Mouse (Mus musculus) c-Kit-positive CD71-positive TER-119-positive erythroid progenitor cells, embryonic 14.5 days (primary cell): ENCODE measurements around the gene Cxcl12.

Experiments used
- DNase-seq: peaks from one replicate; pipeline ENCODE4 v3.0.0-alpha.2; 2013; ENCODE audit warnings: low spot score

Cxcl12 gene

DNA sequence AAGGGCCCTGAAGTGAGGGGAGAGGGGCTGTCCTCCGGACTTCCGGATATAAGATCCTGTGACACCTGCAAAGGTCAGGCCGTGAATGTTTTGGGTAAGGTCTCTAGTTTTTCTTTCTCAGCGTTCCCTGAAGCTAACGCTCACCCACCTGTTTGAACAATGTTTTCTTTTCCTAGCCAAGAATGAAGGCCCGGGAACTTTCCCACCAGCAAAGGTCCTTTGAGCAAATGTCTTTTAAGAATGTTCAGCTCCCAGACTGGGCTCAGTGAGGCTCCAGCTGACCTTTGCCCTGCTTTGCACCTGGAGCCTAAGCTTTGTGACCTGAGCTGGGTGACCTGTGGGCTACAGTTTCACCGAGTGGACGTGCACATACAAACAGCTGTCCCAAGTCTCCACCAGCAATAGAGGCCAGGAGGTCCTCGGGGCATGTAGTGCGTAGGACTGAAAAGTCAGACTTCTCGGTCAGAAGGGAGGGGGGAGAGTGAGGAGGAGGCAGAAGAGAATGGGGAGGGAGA lies 52.6 kb downstream of the Cxcl12 start:
- no peak for DNase-seq
